Mouse (Mus musculus): Measurements from ENCODE around the gene Chrm1. TPM values are rescaled to one million over a fixed set of nuclear protein-coding genes. Genes with fewer than 3 reads are reported as not detected.
"Not testable (repeated sequence)": the region's sequence is repeated elsewhere in the genome, so short reads cannot be mapped to it uniquely, and the experiment has no call there.

The Chrm1 gene
- total RNA-seq, 4 experiments from 2014 or later = 1.2 to 2.6 (median 1.8) TPM

- DNase-seq = no peak
These were observed 54.8 kb downstream of the Chrm1 start for GRCm38 (mm10) chr19:8718357-8718756.

DNA sequence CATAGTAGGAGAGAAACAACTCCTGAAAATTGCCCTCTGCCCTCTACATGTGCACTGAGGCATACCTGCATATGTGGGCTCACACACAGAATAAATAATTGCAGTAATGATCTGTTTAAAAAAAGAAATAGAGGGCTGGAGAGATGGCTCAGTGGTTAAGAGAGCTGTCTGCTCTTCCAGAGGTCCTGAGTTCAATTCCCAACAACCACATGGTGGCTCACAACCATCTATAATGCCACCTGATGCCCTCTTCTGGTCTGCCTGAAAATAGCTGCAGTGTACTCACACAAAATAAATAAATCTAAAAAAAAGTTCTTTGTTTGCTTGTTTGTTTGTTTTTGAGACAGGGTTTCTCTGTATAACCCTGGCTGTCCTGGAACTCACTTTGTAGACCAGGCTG, 55.4 kb downstream of the Chrm1 start:
- not testable (repeated sequence) for DNase-seq

DNA sequence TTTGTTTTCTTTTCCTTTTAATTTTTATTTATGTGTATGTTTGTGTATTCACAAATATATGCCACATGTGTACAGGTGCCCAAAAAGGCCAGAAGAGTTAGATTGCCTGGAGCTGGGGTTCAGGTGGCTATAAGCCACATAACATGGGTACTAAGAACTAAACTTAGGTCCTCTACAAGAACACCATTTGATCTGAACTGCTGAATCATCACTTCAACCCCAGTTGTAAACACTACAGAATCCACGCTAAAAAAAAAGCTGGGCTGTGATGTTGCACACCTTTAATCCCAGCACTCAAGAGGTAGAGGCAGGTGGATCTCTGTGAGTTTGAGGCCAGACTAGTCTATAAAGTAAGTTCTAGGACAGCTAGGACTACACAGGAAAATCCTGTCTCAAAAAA, 57.8 kb downstream of the Chrm1 start:
- DNase-seq = no peak

GRCm38 (mm10) chr19:8722021-8722420, 58.4 kb downstream of the Chrm1 start:
- no peak for DNase-seq

GRCm38 (mm10) chr19:8722559-8722906, 58.9 kb downstream of the Chrm1 start:
- no peak for DNase-seq

GRCm38 (mm10) chr19:8722907-8723573, 59.5 kb downstream of the Chrm1 start, which contains the start of gene Slc3a2:
TSS of gene Slc3a2 (minus strand) at chr19:8723369.
- DNase-seq = peak; percentile 96

GRCm38 (mm10) chr19:8723574-8724346, 60.2 kb downstream of the Chrm1 start:
- no peak for DNase-seq

DNA sequence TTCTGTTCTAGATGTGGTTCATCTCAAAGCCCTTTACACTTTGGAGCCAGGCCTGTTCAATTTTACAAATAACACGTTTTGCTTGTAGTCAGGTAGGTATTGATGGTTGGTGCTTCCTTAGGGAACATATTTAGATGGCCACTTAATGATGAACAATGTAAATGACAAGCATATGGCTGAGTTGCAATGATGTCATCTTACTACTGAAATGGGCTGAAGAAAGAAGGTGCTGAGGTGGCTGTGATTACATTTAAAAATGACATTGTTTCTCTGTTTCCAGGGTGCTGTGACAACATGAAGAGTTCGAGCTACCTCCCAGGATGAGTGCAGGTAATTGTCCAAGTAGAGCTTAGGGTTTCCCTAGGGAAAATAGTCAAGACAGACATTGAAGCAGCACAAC, 60.8 kb downstream of the Chrm1 start:
- no peak for DNase-seq

DNA sequence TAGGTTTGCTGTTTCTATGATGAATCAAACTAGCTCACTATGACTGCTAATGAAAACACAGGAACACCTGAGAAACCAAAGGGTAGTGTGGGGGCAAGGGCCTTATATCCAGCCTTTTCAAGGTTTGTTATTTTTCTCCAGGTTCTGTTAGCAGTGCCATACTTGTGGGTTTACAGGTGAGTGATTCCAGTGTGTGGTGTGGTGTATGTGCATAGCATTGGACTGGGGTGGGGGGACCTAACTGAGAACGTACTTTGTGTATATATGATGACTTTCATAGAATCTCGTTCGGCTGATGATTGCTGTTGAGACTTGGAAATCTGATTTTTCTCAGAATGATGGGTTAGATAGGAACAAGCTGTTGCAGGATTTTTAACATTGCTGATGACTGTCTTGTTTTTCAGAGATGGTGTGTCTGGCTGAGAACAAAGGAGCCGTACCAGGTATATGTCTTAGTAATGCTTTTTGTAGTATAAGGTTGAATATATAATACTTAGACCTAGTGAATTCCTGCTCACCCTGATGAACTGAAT, 61.6 kb downstream of the Chrm1 start:
- DNase-seq = no peak

DNA sequence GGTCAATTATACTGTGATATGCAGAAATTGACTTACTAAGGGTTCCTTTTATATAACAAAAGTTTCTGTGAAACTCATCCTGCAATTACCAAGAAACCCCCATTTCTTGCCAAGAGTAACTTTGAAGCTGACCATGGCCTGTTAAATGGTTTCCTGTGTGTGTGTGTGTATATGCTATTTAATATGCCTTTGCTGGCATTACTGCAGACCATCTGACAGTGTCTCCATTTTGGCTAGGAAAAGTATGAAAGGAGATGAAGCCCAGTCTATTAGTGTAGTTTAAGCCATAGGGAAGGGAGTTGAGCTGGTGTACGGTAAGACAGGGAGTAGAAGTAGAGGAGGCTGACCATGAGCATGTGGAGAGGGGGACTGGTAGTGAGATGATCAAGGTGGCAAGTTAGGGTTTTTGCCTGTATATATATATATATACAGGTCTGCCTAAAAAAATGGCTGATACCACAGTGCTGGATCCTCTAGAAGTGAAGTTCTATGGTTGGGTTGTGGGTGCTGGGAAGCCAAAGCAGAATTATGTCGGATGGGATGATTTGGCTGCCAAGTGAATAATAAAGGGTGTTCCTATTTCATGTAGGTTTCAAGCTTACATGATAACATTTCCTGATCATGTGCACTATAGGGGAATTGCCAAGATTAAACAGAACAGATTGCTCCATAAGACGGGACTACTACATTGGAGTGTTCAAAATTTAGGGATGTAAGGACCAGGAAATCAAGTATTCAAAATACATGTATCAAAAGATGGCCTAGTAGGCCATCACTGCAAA, 63.2 kb downstream of the Chrm1 start:
- DNase-seq = no peak

GRCm38 (mm10) chr19:8727495-8728114, 64.0 kb downstream of the Chrm1 start:
- DNase-seq = no peak

DNA sequence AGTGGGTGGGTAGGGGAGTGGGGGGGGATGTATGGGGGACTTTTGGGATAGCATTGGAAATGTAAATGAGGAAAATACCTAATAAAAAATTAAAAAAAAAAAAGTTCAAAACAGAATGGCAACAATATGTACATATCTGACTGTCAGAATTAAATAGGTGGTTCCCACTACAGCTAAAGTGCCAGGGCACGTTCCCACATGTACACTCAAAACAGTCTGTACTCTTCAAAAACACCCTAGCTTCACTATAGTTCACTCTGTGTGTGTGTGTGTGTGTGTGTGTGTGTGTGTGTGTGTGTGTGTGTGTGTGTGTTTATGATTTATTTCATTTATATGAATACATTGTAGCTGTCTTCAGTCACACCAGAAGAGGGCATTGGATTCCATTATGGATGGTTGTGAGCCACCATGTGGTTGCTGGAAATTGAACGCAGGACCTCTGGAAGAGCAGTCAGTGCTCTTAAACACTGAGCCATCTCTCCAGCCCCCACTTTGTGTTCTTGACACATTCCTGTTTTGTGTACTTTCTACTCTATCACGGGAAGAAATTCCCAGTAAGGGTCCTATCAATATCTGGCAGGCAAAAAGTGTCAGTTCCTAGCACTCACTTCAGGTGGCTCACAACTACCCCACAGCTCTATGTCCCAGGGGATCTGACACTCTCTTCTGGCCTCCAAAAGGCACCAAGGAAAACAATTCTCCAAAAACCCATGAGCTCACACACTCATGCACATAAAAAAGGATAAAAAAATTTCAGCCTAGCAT, 64.9 kb downstream of the Chrm1 start:
- DNase-seq = not testable (repeated sequence)

Other genes with a start within 250 kb of the Chrm1 start
- gene Slc22a8, start 72.5 kb upstream of the Chrm1 start, total RNA-seq (2022) = under 1 TPM in 3 of 4 experiments, not detected in 1; 0.07 to 0.40 (median 0.15) TPM
- gene Slc22a6, start 45.8 kb upstream of the Chrm1 start, total RNA-seq (2022) = not detected
- gene Slc3a2, start 59.6 kb downstream of the Chrm1 start, total RNA-seq (2022) = 100 to 1,000 TPM; 210 to 266 (median 246) TPM
- gene Wdr74, start 72.0 kb downstream of the Chrm1 start, total RNA-seq (2022) = 10 to 100 TPM; 49.1 to 60.4 (median 53.3) TPM
- gene 1700092M07Rik, start 76.9 kb downstream of the Chrm1 start, total RNA-seq (2022) = 1 to 10 TPM in 3 of 4 experiments, under 1 TPM in 1; 0.64 to 4.4 (median 1.8) TPM
- gene Stx5a, start 77.6 kb downstream of the Chrm1 start, total RNA-seq (2022) = 100 to 1,000 TPM in 3 of 4 experiments, 10 to 100 TPM in 1; 90.9 to 138 (median 118) TPM
- 100 to 1,000 TPM; 102 to 164 (median 148) TPM for gene Nxf1, start 93.3 kb downstream of the Chrm1 start, total RNA-seq (2022)
- 100 to 1,000 TPM; 111 to 137 (median 123) TPM for gene Tmem223, start 107.2 kb downstream of the Chrm1 start, total RNA-seq (2022)
- 10 to 100 TPM; 54.8 to 73.9 (median 63.9) TPM for gene Tmem179b, start 110.7 kb downstream of the Chrm1 start, total RNA-seq (2022)
- gene Taf6l, start 122.6 kb downstream of the Chrm1 start, total RNA-seq (2022) = 10 to 100 TPM; 16.6 to 26.8 (median 21.0) TPM
- 100 to 1,000 TPM in 2 of 4 experiments, 10 to 100 TPM in 2; 86.0 to 106 (median 102) TPM for gene Polr2g, start 134.8 kb downstream of the Chrm1 start, total RNA-seq (2022)
- 1 to 10 TPM; 2.5 to 4.9 (median 3.5) TPM for gene Zbtb3, start 138.8 kb downstream of the Chrm1 start, total RNA-seq (2022)
- 10 to 100 TPM; 27.4 to 40.5 (median 35.9) TPM for gene Ttc9c, start 155.5 kb downstream of the Chrm1 start, total RNA-seq (2022)
- gene Hnrnpul2, start 156.2 kb downstream of the Chrm1 start, total RNA-seq (2022) = 10 to 100 TPM; 66.4 to 84.4 (median 73.9) TPM
- not detected for gene AC129217.1, start 166.0 kb downstream of the Chrm1 start, total RNA-seq (2022)
- 100 to 1,000 TPM in 3 of 4 experiments, 10 to 100 TPM in 1; 96.6 to 137 (median 126) TPM for gene Bscl2, start 173.7 kb downstream of the Chrm1 start, total RNA-seq (2022)
- gene Gng3, start 175.4 kb downstream of the Chrm1 start, total RNA-seq (2022) = 1 to 10 TPM; 4.7 to 9.8 (median 8.7) TPM
- 1 to 10 TPM; 2.6 to 4.5 (median 3.3) TPM for gene Lrrn4cl, start 187.0 kb downstream of the Chrm1 start, total RNA-seq (2022)
- 100 to 1,000 TPM; 203 to 231 (median 218) TPM for gene Ubxn1, start 207.7 kb downstream of the Chrm1 start, total RNA-seq (2022)
- 10 to 100 TPM; 53.2 to 91.0 (median 63.1) TPM for gene Uqcc3, start 217.1 kb downstream of the Chrm1 start, total RNA-seq (2022)
- 10 to 100 TPM in 3 of 4 experiments, 1 to 10 TPM in 1; 9.6 to 22.4 (median 14.5) TPM for gene Lbhd1, start 219.9 kb downstream of the Chrm1 start, total RNA-seq (2022)
- not detected for gene Gm49403, start 220.1 kb downstream of the Chrm1 start, total RNA-seq (2022)
- 10 to 100 TPM; 32.6 to 54.7 (median 45.3) TPM for gene 1810009A15Rik, start 225.1 kb downstream of the Chrm1 start, total RNA-seq (2022)
- gene Gm49416, start 225.1 kb downstream of the Chrm1 start, total RNA-seq (2022) = 10 to 100 TPM in 1 of 4 experiments, 1 to 10 TPM in 3; 2.6 to 10.6 (median 6.0) TPM
- 10 to 100 TPM; 22.9 to 27.8 (median 25.0) TPM for gene Ints5, start 229.2 kb downstream of the Chrm1 start, total RNA-seq (2022)
- gene Ganab, start 234.3 kb downstream of the Chrm1 start, total RNA-seq (2022) = 100 to 1,000 TPM; 204 to 232 (median 222) TPM